Mouse (Mus musculus): ENCODE results near the gene Plk5. TPM values are rescaled to one million over a fixed set of nuclear protein-coding genes. Genes with fewer than 3 reads are reported as not detected.
A peak's percentile ranks its signal among the peaks of the same experiment; 100 is the strongest.

The Plk5 gene
- total RNA-seq, 1 experiment: 6.0 TPM

GRCm38 (mm10) chr10:80357336-80357735, 1.1 kb downstream of the Plk5 start:
- H3K9me3 ChIP-seq (ENCODE audit: control insufficient read depth, insufficient read depth, low read depth, low read length): no peaks in the 10 kb centered on the region
- H3K9ac ChIP-seq (ENCODE audit: insufficient read depth, low read depth, low read length, poor library complexity, severe bottlenecking): no peak overlapping the region
- no peak for DNase-seq (ENCODE audit: low read depth, low spot score)
- H3K4me1 ChIP-seq (ENCODE audit: control insufficient read depth in 2 of 2, insufficient read depth in 2 of 2, low read length in 2 of 2, poor library complexity in 1 of 2): peaks cover 3 to 7% of the 10 kb centered on the region in 2 experiments; a peak in 2 of 4 replicates
- no peak overlapping the region for H3K27ac ChIP-seq (ENCODE audit: insufficient read depth, low read depth, low read length, poor library complexity, severe bottlenecking)
- peak overlapping the region in 1 of 2 experiments; percentile 48; a peak in 2 of 4 replicates for H3K4me3 ChIP-seq (ENCODE audit: insufficient read depth in 1 of 2, low read depth in 1 of 2, low read length in 2 of 2, poor library complexity in 1 of 2, severe bottlenecking in 1 of 2)
- no peaks in the 10 kb centered on the region for H3K36me3 ChIP-seq (ENCODE audit: control insufficient read depth, insufficient read depth, low read length, poor library complexity, severe bottlenecking)
- TF ChIP-seq MAFK (IDR thresholded peaks at IDR 0.05; ENCODE audit: insufficient read depth, low read depth, low read length): no peak
- no peak for TF ChIP-seq ZC3H11A (IDR thresholded peaks at IDR 0.05; ENCODE audit: borderline replicate concordance, low read depth, low read length)
- TF ChIP-seq ZNF384 (IDR thresholded peaks at IDR 0.05; ENCODE audit: low read depth, low read length): no peak
- no peak for TF ChIP-seq HCFC1 (IDR thresholded peaks at IDR 0.05; ENCODE audit: borderline replicate concordance, insufficient read depth, low read length)
- no peak for TF ChIP-seq CHD2 (IDR thresholded peaks at IDR 0.05; ENCODE audit: low read depth, low read length)
- in situ Hi-C loops (cut with MboI; ENCODE audit: low sequenced_read_pairs in 2 of 2, unreplicated experiment in 2 of 2): no loop called here

DNA sequence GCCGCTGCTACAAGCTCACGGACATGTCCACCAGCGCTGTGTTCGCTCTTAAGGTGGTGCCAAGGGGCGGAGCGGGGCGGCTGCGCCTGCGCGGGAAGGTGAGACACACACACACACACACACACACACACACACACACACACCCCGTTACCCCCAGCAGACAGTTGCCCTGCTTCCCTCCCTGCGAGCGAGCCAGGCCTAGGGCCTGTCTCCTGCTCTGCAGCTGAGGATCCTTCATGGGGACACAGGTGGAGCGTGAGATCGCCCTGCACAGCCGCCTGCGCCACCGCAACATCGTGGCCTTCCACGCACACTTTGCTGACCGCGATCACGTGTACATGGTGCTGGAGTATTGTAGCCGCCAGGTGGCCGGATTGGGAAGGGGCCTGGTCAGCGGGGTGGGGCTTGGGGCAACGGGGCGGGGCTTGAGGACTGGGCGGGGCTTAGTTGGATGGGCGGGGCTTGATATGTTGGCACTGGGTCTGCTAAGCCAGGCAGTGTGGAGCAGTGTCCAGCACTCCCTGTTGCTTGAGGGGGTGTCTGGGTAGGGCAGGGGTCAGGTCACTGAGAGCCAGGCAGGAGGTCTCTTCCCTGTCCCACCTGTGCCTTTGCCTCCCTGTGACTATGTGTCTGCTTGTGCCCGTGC, 1.9 kb downstream of the Plk5 start:
- H3K36me3 ChIP-seq (ENCODE audit: control insufficient read depth, insufficient read depth, low read length, poor library complexity, severe bottlenecking): no peaks in the 10 kb centered on the region
- H3K4me3 ChIP-seq (ENCODE audit: insufficient read depth in 1 of 2, low read depth in 1 of 2, low read length in 2 of 2, poor library complexity in 1 of 2, severe bottlenecking in 1 of 2): peak overlapping the region; percentile 41 to 61; a peak in 3 of 4 replicates
- in situ Hi-C loops (cut with MboI; ENCODE audit: low sequenced_read_pairs in 2 of 2, unreplicated experiment in 2 of 2): no loop called here
- no peak for DNase-seq (ENCODE audit: low read depth, low spot score)
- H3K9ac ChIP-seq (ENCODE audit: insufficient read depth, low read depth, low read length, poor library complexity, severe bottlenecking): no peak overlapping the region
- H3K4me1 ChIP-seq (ENCODE audit: control insufficient read depth in 2 of 2, insufficient read depth in 2 of 2, low read length in 2 of 2, poor library complexity in 1 of 2): peaks cover 3 to 7% of the 10 kb centered on the region in 2 experiments; a peak in 2 of 4 replicates
- TF ChIP-seq HCFC1 (IDR thresholded peaks at IDR 0.05; ENCODE audit: borderline replicate concordance, insufficient read depth, low read length): no peak
- TF ChIP-seq MAFK (IDR thresholded peaks at IDR 0.05; ENCODE audit: insufficient read depth, low read depth, low read length): no peak
- TF ChIP-seq CHD2 (IDR thresholded peaks at IDR 0.05; ENCODE audit: low read depth, low read length): no peak
- no peak for TF ChIP-seq ZNF384 (IDR thresholded peaks at IDR 0.05; ENCODE audit: low read depth, low read length)
- TF ChIP-seq ZC3H11A (IDR thresholded peaks at IDR 0.05; ENCODE audit: borderline replicate concordance, low read depth, low read length): no peak
- H3K27ac ChIP-seq (ENCODE audit: insufficient read depth, low read depth, low read length, poor library complexity, severe bottlenecking): no peak overlapping the region
- H3K9me3 ChIP-seq (ENCODE audit: control insufficient read depth, insufficient read depth, low read depth, low read length): no peaks in the 10 kb centered on the region

- Histone ChIP-seq H3K36me3 (ENCODE audit: control insufficient read depth, insufficient read depth, low read length, poor library complexity, severe bottlenecking) (no peaks in the 10 kb centered on the region), H3K9me3 (ENCODE audit: control insufficient read depth, insufficient read depth, low read depth, low read length) (no peaks in the 10 kb centered on the region), H3K27ac (ENCODE audit: insufficient read depth, low read depth, low read length, poor library complexity, severe bottlenecking) (no peak overlapping the region), H3K4me1 (ENCODE audit: control insufficient read depth in 2 of 2, insufficient read depth in 2 of 2, low read length in 2 of 2, poor library complexity in 1 of 2) (no peaks in the 10 kb centered on the region), H3K9ac (ENCODE audit: insufficient read depth, low read depth, low read length, poor library complexity, severe bottlenecking) (no peak overlapping the region), H3K4me3 (ENCODE audit: insufficient read depth in 1 of 2, low read depth in 1 of 2, low read length in 2 of 2, poor library complexity in 1 of 2, severe bottlenecking in 1 of 2) (no peak overlapping the region)
- no peak for DNase-seq (ENCODE audit: low read depth, low spot score)
- no peak for TF ChIP-seq MAFK (IDR thresholded peaks at IDR 0.05; ENCODE audit: insufficient read depth, low read depth, low read length)
- no peak for TF ChIP-seq HCFC1 (IDR thresholded peaks at IDR 0.05; ENCODE audit: borderline replicate concordance, insufficient read depth, low read length)
- no peak for TF ChIP-seq CHD2 (IDR thresholded peaks at IDR 0.05; ENCODE audit: low read depth, low read length)
- in situ Hi-C loops (cut with MboI; ENCODE audit: low sequenced_read_pairs in 2 of 2, unreplicated experiment in 2 of 2): no loop called here
Measured at GRCm38 (mm10) chr10:80363734-80364133, 7.5 kb downstream of the Plk5 start.

GRCm38 (mm10) chr10:80365736-80366135, 9.5 kb downstream of the Plk5 start:
- no peak for TF ChIP-seq HCFC1 (IDR thresholded peaks at IDR 0.05; ENCODE audit: borderline replicate concordance, insufficient read depth, low read length)
- TF ChIP-seq CHD2 (IDR thresholded peaks at IDR 0.05; ENCODE audit: low read depth, low read length): no peak
- no peak for TF ChIP-seq ZNF384 (IDR thresholded peaks at IDR 0.05; ENCODE audit: low read depth, low read length)
- TF ChIP-seq ZC3H11A (IDR thresholded peaks at IDR 0.05; ENCODE audit: borderline replicate concordance, low read depth, low read length): no peak
- no peak for TF ChIP-seq MAFK (IDR thresholded peaks at IDR 0.05; ENCODE audit: insufficient read depth, low read depth, low read length)
- H3K4me1 ChIP-seq (ENCODE audit: control insufficient read depth in 2 of 2, insufficient read depth in 2 of 2, low read length in 2 of 2, poor library complexity in 1 of 2): peaks cover 0 to 2% of the 10 kb centered on the region in 2 experiments; a peak in 1 of 4 replicates
- DNase-seq (ENCODE audit: low read depth, low spot score): no peak
- H3K9me3 ChIP-seq (ENCODE audit: control insufficient read depth, insufficient read depth, low read depth, low read length): no peaks in the 10 kb centered on the region
- in situ Hi-C loops (cut with MboI; ENCODE audit: low sequenced_read_pairs in 2 of 2, unreplicated experiment in 2 of 2): no loop called here
- no peak overlapping the region for H3K27ac ChIP-seq (ENCODE audit: insufficient read depth, low read depth, low read length, poor library complexity, severe bottlenecking)
- H3K4me3 ChIP-seq (ENCODE audit: insufficient read depth in 1 of 2, low read depth in 1 of 2, low read length in 2 of 2, poor library complexity in 1 of 2, severe bottlenecking in 1 of 2): no peak overlapping the region
- no peak overlapping the region for H3K9ac ChIP-seq (ENCODE audit: insufficient read depth, low read depth, low read length, poor library complexity, severe bottlenecking)
- no peaks in the 10 kb centered on the region for H3K36me3 ChIP-seq (ENCODE audit: control insufficient read depth, insufficient read depth, low read length, poor library complexity, severe bottlenecking)
